Mouse (Mus musculus) liver, adult 2 months (tissue): ENCODE data around the gene Itgb5. TPM values are rescaled to one million over a fixed set of nuclear protein-coding genes. Genes with fewer than 3 reads are reported as not detected.

Experiments
- DNase-seq: peaks from one replicate; pipeline ENCODE4 v3.0.0-alpha.2; 2011; ENCODE audit warnings: low read depth, low spot score; ENCODE audit errors: extremely low read depth
- H3K27ac ChIP-seq: fragments of 200-500 bp; replicated peaks from 2 replicates; pipeline ENCODE4 v1.5.1; 2012; ENCODE audit warnings: low read depth, mild to moderate bottlenecking, control low read depth, inconsistent platforms, low read length; ENCODE audit not compliant: insufficient read depth
- H3K27me3 ChIP-seq: fragments of 200-500 bp; 2 replicates; pipeline ENCODE4 v1.6.1; 2012; ENCODE audit warnings: mild to moderate bottlenecking, moderate library complexity, low read length, inconsistent platforms; ENCODE audit not compliant: control insufficient read depth, insufficient read depth
- H3K36me3 ChIP-seq: fragments of 200-500 bp; 2 replicates; pipeline ENCODE4 v1.6.1; 2012; ENCODE audit warnings: low read length, inconsistent platforms; ENCODE audit not compliant: control insufficient read depth, insufficient read depth
- H3K4me1 ChIP-seq: fragments of 200-500 bp; 2 replicates; pipeline ENCODE4 v1.6.1; 2011; ENCODE audit warnings: low read length; ENCODE audit not compliant: control insufficient read depth, insufficient read depth
- H3K4me3 ChIP-seq: fragments of 200-500 bp; 2 replicates; pipeline ENCODE4 v1.5.1; 2011; ENCODE audit warnings: low read depth, mild to moderate bottlenecking, control low read depth, low read length, moderate library complexity; ENCODE audit not compliant: insufficient read depth
- H3K79me2 ChIP-seq: fragments of 200-500 bp; 2 replicates; pipeline ENCODE4 v1.6.1; 2012; ENCODE audit warnings: inconsistent platforms, mild to moderate bottlenecking, low read length, moderate library complexity; ENCODE audit not compliant: control insufficient read depth, insufficient read depth
- H3K9ac ChIP-seq: fragments of 200-500 bp; 2 replicates; pipeline ENCODE4 v1.6.1; 2012; ENCODE audit warnings: low read depth, mild to moderate bottlenecking, control low read depth, inconsistent platforms, low read length
- CTCF ChIP-seq: fragments of 200-500 bp; IDR thresholded peaks from 2 replicates; pipeline ENCODE4 v1.5.1; 2011; ENCODE audit warnings: low read depth, low read length, control low read depth
- POLR2A ChIP-seq: fragments of 200-500 bp; IDR thresholded peaks from 2 replicates; pipeline ENCODE4 v1.6.1; 2011; ENCODE audit warnings: low read length, control low read depth; ENCODE audit not compliant: insufficient read depth; ENCODE audit errors: extremely low read depth
- WGBS: fragments of 180-500 bp; shearing (Covaris S2); methylation state at CpG from one replicate; pipeline ENCODE4 v1.1.7; 2018; 5-methylcytosine and 5-hydroxymethylcytosine counted together
- polyA plus RNA-seq: library from polyadenylated mRNA; depleted of rRNA; stranded (reverse); fragments of >200 nt; gene quantifications from 2 replicates; pipeline ENCODE4 v1.2.3, GENCODE M21; 2012; rRNA removed
- total RNA-seq: library from RNA; depleted of rRNA; stranded (reverse); fragments of >200 nt; gene quantifications from 2 replicates; pipeline ENCODE4 v1.2.3, GENCODE M21; 2014; rRNA removed

Itgb5 gene
- 36.1 and 46.2 TPM in 2 replicates for total RNA-seq
- 54.6 and 65.1 TPM in 2 replicates for polyA plus RNA-seq

DNA sequence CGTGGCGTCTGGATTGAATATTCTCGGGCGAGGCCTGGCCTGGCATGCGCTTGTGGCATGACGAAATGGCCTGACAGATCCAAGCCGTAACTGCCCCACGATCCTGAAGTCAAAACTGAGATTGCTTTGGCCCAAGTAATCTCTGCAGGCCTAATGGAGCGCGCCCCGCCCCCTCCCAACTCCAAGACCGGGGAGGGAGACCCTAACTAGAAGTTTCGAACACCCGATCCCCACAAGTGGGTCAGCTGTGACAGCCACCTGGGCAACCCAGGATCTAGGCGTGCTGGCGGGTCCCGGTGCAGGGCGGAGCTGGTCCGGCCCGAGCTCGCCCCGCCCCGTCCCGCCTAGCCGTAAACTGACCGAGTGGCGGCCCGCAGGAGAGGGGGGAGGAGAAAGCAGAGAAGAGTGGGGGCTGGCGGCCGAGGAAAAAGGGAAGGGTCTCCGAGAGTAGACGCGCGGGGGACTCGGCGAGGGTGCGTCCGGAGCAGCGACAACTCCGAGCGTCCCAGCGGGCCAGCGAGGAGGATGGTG is at the start of gene Itgb5:
Gene Itgb5 (plus strand): TSS at position 365 of the 531 bp plus-strand sequence.
- Histone ChIP-seq H3K4me3 (peak within 1 kb of the TSS; percentile 86), H3K27ac (peak within 1 kb of the TSS; percentile 99), H3K4me1 (peaks cover 11% of the 10 kb centered on the region), H3K27me3 (no peaks in the 10 kb centered on the region), H3K79me2 (peaks cover 2% of the 10 kb centered on the region; the same call in 1 of the 2 replicates), H3K9ac (peak within 1 kb of the TSS; percentile 90), H3K36me3 (no peaks in the 10 kb centered on the region)
- TF ChIP-seq CTCF (no peak), POLR2A (peak; percentile 56; the same call in 1 of the 2 replicates)
- under 1% methylated on average over 41 of the region's 43 CpGs for WGBS
- peak; percentile 86 for DNase-seq

DNA sequence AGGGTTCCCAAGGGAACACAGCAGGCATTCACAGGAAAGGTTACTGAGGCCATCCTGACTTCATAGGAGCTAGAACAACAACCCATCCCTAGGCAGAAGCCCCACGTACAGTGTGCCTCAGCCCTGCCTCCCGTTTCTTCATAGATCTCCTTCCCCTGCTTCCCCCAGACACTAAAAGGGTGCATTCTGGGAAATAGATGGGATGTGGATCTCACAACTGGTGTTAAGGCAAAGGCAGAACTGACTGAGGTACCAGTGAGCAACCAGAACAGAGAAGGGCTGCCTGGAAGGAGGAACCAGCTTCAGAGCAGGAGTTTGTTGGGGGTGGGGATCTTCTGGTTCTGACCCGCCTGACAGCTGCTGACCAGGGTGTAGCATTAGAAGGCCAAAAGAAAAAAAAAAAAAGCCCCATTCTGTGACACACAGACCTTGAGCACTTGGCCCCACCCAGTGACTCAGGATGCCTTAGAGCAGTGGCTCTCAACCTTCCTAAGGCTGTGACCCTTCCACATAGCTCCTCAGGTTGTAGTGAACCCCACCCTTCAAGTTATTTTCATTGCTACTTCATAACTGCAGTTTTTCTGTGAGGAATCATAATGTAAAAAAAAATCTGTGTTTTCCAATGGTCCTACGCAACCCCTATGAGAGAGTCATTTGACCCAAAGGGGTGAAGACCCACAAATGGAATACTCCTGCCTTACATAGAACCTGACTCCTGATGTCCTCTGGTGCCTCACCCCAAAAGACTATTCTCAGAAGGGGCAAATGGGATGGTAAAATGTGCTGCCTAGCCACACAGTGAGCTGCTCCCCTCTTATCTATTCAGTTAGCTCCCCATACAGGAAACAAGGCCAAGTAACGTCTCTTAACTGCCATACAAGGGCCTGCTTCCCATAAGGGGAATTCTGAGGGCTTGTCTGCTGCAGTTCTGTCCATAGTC is 47.4 kb upstream of the Itgb5 start:
- Histone ChIP-seq H3K79me2 (no peaks in the 10 kb centered on the region), H3K27ac (no peak overlapping the region), H3K36me3 (no peaks in the 10 kb centered on the region), H3K9ac (no peak overlapping the region), H3K4me3 (no peak overlapping the region), H3K4me1 (no peaks in the 10 kb centered on the region; the same call in 1 of the 2 replicates), H3K27me3 (no peaks in the 10 kb centered on the region)
- DNase-seq: no peak
- WGBS: 93% methylated on average over 5 of the region's 5 CpGs
- TF ChIP-seq POLR2A (no peak), CTCF (no peak)

GRCm38 (mm10) chr16:33782729-33783091 is 46.8 kb upstream of the Itgb5 start:
- Histone ChIP-seq H3K9ac (no peak overlapping the region), H3K27ac (no peak overlapping the region), H3K27me3 (no peaks in the 10 kb centered on the region), H3K36me3 (no peaks in the 10 kb centered on the region), H3K4me1 (no peaks in the 10 kb centered on the region; the same call in 1 of the 2 replicates), H3K79me2 (no peaks in the 10 kb centered on the region), H3K4me3 (no peak overlapping the region)
- no peak for TF ChIP-seq CTCF
- TF ChIP-seq POLR2A: no peak
- DNase-seq: no peak
- WGBS: 94% methylated on average over 1 of the region's 1 CpGs

GRCm38 (mm10) chr16:33784547-33784946 is 44.9 kb upstream of the Itgb5 start:
- no peaks in the 10 kb centered on the region for H3K36me3 ChIP-seq
- WGBS: 92% methylated on average over 1 of the region's 1 CpGs

GRCm38 (mm10) chr16:33785092-33785704 is 44.3 kb upstream of the Itgb5 start:
- no peak overlapping the region for H3K4me3 ChIP-seq
- no peaks in the 10 kb centered on the region; the same call in 1 of the 2 replicates for H3K4me1 ChIP-seq
- H3K27me3 ChIP-seq: no peaks in the 10 kb centered on the region
- no peaks in the 10 kb centered on the region for H3K36me3 ChIP-seq
- 68% methylated on average over 8 of the region's 8 CpGs for WGBS
- no peak overlapping the region for H3K27ac ChIP-seq
- no peaks in the 10 kb centered on the region for H3K79me2 ChIP-seq
- no peak for DNase-seq
- TF ChIP-seq CTCF (no peak), POLR2A (no peak)
- no peak overlapping the region for H3K9ac ChIP-seq

More at GRCm38 (mm10) chr16:33784547-33784946, 44.9 kb upstream of the Itgb5 start:
- Histone ChIP-seq H3K4me1 (no peaks in the 10 kb centered on the region; the same call in 1 of the 2 replicates), H3K9ac (no peak overlapping the region), H3K27me3 (no peaks in the 10 kb centered on the region), H3K4me3 (no peak overlapping the region), H3K79me2 (no peaks in the 10 kb centered on the region), H3K27ac (no peak overlapping the region)
- TF ChIP-seq POLR2A (no peak), CTCF (no peak)
- DNase-seq: no peak
